Mouse (Mus musculus) hindbrain, embryonic 15.5 days (tissue): ENCODE results near the gene Dgkz. TPM values are rescaled to one million over a fixed set of nuclear protein-coding genes. Genes with fewer than 3 reads are reported as not detected.

Experiments
- ATAC-seq: fragments of 200-750 bp; cut with Nextera tagmentation; 2 replicates; pipeline ENCODE4 v1.8.0; 2017; ENCODE audit warnings: low read depth, moderate number of reproducible peaks, moderate TSS enrichment; ENCODE audit not compliant: low FRiP score
- H3K27ac ChIP-seq: fragments of 300-500 bp; sonication (generic); replicated peaks from 2 replicates; pipeline ENCODE4 v1.5.1; 2015; ENCODE audit warnings: mild to moderate bottlenecking, inconsistent platforms
- H3K27me3 ChIP-seq: fragments of 300-500 bp; sonication (generic); 2 replicates; pipeline ENCODE4 v1.6.1; 2015; ENCODE audit warnings: control low read depth, inconsistent platforms
- H3K36me3 ChIP-seq: fragments of 300-500 bp; sonication (generic); 2 replicates; pipeline ENCODE4 v1.6.1; 2015; ENCODE audit warnings: control low read depth, inconsistent platforms
- H3K4me1 ChIP-seq: fragments of 300-500 bp; sonication (generic); replicated peaks from 2 replicates; pipeline ENCODE4 v1.6.1; 2015; ENCODE audit warnings: control low read depth, inconsistent platforms
- H3K4me2 ChIP-seq: fragments of 300-500 bp; sonication (generic); 2 replicates; pipeline ENCODE4 v1.6.1; 2015; ENCODE audit warnings: moderate library complexity, mild to moderate bottlenecking, inconsistent platforms
- H3K4me3 ChIP-seq: fragments of 300-500 bp; sonication (generic); 2 replicates; pipeline ENCODE4 v1.5.1; 2015; ENCODE audit warnings: mild to moderate bottlenecking, inconsistent platforms
- H3K9ac ChIP-seq: fragments of 300-500 bp; sonication (generic); 2 replicates; pipeline ENCODE4 v1.6.1; 2015; ENCODE audit warnings: inconsistent platforms
- H3K9me3 ChIP-seq: fragments of 300-500 bp; sonication (generic); 2 replicates; pipeline ENCODE4 v1.6.1; 2016; ENCODE audit warnings: control low read depth, inconsistent platforms
- WGBS: fragments of 180-500 bp; shearing (Covaris S2); methylation state at CpG from one replicate; pipeline ENCODE4 v1.1.7; 2015; 5-methylcytosine and 5-hydroxymethylcytosine counted together
- microRNA-seq: library from miRNA; unstranded; fragments of <30 nt; microRNA quantifications from one replicate; pipeline ENCODE4, GENCODE M21; 2016
- polyA plus RNA-seq: library from polyadenylated mRNA; unstranded; fragments of >200 nt; fragmentation: Nextera tagmentation; extraction: Ambion mirVana; gene quantifications from 2 replicates; pipeline ENCODE4 v1.2.1, GENCODE M21; 2015

The Dgkz gene
- polyA plus RNA-seq, 1 experiment from 2014 or later = 40.9 TPM

DNA sequence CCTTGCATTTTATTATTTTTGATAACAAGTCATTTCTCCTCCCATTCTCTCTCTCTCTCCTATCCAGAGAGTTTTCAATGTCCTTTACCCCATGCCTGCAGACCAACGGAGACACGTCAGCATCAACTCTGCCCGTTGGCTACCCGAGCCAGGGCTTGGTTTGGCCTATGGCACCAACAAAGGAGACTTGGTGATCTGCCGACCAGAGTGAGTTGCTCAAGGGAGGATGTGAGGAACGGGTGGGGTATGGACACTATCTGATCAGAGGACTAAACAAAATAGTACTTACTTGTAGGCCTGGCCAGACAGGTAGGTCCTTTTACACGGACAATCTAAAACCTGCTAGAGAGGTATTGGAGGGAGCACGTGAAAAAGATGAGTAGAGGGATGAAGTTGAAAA, 75.2 kb downstream of the Dgkz start:
- H3K9me3 ChIP-seq = no peaks in the 10 kb centered on the region
- ATAC-seq = no peak
- no peak overlapping the region for H3K4me2 ChIP-seq
- H3K4me3 ChIP-seq = no peak overlapping the region
- H3K4me1 ChIP-seq = peaks cover 10% of the 10 kb centered on the region; the same call in 1 of the 2 replicates
- H3K36me3 ChIP-seq = peaks cover 15% of the 10 kb centered on the region
- WGBS = 95% methylated on average over 8 of the region's 8 CpGs
- no peak overlapping the region for H3K27ac ChIP-seq
- H3K27me3 ChIP-seq = no peaks in the 10 kb centered on the region
- no peak overlapping the region for H3K9ac ChIP-seq

DNA sequence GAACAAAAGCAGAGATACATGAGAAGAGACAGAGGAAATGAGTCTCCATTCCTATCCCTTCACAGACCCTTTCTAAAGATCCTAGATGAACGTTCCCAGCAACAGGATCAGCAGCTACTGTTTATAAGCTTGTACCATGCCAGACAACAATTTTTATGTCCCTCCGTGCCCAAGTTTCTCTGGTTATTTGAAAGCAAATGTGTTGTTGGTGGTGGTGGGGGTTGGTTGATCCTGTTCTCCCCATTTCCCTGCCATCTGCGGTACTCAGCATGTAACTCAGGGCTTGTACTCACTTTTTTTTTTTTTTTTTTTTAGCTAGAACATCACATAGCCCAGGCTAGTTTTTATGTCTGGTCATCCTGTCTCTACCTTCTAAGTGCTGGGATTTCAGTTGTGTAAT, 76.5 kb downstream of the Dgkz start:
- Histone ChIP-seq H3K4me3 (no peak overlapping the region), H3K4me1 (no peaks in the 10 kb centered on the region), H3K4me2 (no peak overlapping the region), H3K36me3 (peaks cover 15% of the 10 kb centered on the region), H3K27me3 (no peaks in the 10 kb centered on the region), H3K9me3 (no peaks in the 10 kb centered on the region), H3K27ac (no peak overlapping the region), H3K9ac (no peak overlapping the region)
- ATAC-seq = no peak
- 93% methylated on average over 3 of the region's 3 CpGs for WGBS

DNA sequence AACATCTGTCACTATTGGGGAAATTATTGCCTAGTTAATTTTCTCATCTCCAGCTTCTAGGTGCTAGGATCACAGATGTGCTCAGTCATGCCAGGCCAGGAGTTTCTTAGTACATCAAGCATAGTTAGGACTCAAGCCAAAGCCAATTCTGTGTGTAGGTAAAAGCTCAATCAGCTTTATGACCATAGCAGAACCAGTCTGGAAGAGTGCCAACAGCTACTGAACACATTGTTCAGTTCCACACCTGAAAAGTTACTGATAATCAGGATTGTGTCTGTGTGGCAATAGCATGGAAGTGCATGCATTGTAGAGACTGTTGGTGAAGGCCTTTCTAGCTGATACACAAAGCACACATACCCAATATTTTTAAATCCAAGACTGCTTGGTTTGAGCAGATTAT, 77.7 kb downstream of the Dgkz start:
- Histone ChIP-seq H3K27me3 (no peaks in the 10 kb centered on the region), H3K4me2 (no peak overlapping the region), H3K4me1 (no peaks in the 10 kb centered on the region), H3K36me3 (peaks cover 15% of the 10 kb centered on the region), H3K9ac (no peak overlapping the region), H3K4me3 (no peak overlapping the region), H3K27ac (no peak overlapping the region), H3K9me3 (no peaks in the 10 kb centered on the region)
- no peak for ATAC-seq

DNA sequence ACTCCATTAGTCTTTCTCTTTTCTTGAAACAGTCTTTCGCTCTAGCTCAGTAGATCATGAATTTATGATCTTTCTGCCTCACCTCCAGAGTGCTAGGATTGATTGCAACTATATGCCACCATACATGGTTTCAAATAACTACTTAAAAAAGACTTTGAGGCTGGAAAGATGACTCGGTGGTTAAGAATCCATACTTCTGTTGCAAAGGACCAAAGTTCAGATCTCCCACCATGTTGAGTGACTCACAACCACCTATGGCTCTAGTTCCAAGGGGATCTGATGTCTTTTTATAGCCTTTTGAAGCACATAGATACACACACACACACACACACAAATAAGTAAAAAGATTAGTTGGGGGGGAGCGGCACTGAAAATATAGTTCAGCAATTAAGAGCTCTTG, 80.3 kb downstream of the Dgkz start:
- H3K9me3 ChIP-seq = no peaks in the 10 kb centered on the region
- no peak overlapping the region for H3K27ac ChIP-seq
- peaks cover 5% of the 10 kb centered on the region for H3K36me3 ChIP-seq
- no peak for ATAC-seq
- no peak overlapping the region for H3K4me2 ChIP-seq
- no peaks in the 10 kb centered on the region for H3K27me3 ChIP-seq
- H3K4me3 ChIP-seq = no peak overlapping the region
- H3K4me1 ChIP-seq = no peaks in the 10 kb centered on the region
- no peak overlapping the region for H3K9ac ChIP-seq
- 92% methylated on average over 3 of the region's 3 CpGs for WGBS

DNA sequence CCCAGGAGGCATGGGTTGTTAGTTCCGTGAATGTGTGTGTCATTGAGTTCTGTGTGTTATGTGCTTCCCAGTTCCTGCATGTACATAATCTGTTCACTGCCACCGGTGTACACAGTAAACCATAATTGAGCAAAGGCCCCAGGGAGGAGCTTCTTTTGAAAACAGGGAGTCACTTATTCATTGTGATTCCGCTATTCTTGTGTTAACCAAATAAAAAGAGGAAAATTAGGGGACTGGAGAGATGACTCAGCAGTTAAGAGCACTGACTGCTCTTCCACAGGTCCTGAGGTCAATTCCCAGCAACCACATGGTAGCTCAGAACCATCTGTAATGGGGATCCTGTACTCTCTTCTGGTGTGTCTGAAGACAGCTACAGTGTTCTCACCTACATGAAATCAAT, 80.9 kb downstream of the Dgkz start:
- H3K27ac ChIP-seq = no peak overlapping the region
- ATAC-seq = no peak
- H3K4me3 ChIP-seq = no peak overlapping the region
- H3K27me3 ChIP-seq = no peaks in the 10 kb centered on the region
- 70% methylated on average over 3 of the region's 3 CpGs for WGBS
- no peak overlapping the region for H3K4me2 ChIP-seq
- H3K36me3 ChIP-seq = 0 out of 2 replicates have a peak, but pooled peaks cover 3% of the 10 kb centered on the region
- no peak overlapping the region for H3K9ac ChIP-seq
- H3K4me1 ChIP-seq = no peaks in the 10 kb centered on the region
- H3K9me3 ChIP-seq = no peaks in the 10 kb centered on the region

DNA sequence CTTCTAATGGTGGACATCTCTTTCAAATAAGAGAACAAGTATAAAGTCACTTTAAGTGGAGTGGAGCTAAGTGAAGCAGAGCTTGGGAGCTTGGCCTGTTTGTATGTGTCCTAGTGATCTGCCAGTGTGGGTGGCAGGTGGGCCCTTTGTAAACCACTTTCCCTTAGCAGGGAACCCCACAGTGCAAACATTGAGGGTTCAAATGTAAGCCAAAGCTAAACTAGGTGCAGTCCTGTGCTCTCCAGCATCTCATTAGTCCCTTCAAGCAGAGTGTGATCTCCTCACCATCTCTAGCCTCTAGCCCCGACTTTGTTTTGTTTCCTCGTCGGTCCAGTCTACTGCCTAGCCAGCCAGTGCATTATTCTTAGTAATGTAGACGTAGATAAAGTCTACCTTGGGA, 91.0 kb downstream of the Dgkz start:
- no peak overlapping the region for H3K9ac ChIP-seq
- peaks cover 7% of the 10 kb centered on the region for H3K36me3 ChIP-seq
- 0 out of 2 replicates have a peak, but pooled peaks cover 3% of the 10 kb centered on the region for H3K4me1 ChIP-seq
- no peak overlapping the region for H3K4me2 ChIP-seq
- H3K27ac ChIP-seq = no peak overlapping the region
- no peak overlapping the region for H3K4me3 ChIP-seq
- no peak for ATAC-seq
- H3K27me3 ChIP-seq = no peaks in the 10 kb centered on the region
- no peaks in the 10 kb centered on the region for H3K9me3 ChIP-seq
- 78% methylated on average over 4 of the region's 4 CpGs for WGBS

DNA sequence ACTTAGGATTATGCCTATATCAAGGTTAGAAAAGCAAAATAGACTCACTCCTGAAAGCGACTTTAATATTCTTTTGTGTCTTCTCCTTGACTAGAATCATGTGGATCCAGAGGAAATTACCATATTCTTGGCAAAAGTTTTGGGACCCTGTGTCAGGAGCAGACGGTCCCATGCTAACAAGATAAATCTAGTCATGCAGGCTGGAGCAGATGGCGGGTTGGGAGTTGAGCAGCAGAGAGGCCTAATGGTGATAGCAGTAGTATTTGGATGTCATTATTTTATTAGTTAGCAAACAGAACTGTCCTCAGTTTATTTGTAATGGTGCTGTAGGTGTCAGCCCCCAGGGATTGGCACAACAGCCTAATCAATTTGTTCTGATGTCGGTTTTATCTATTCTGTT, 91.7 kb downstream of the Dgkz start:
- Histone ChIP-seq H3K27me3 (no peaks in the 10 kb centered on the region), H3K4me2 (no peak overlapping the region), H3K27ac (no peak overlapping the region), H3K36me3 (peaks cover 7% of the 10 kb centered on the region), H3K9ac (no peak overlapping the region), H3K4me1 (0 out of 2 replicates have a peak, but pooled peaks cover 3% of the 10 kb centered on the region), H3K9me3 (no peaks in the 10 kb centered on the region), H3K4me3 (no peak overlapping the region)
- ATAC-seq = no peak
- WGBS = 76% methylated on average over 4 of the region's 4 CpGs

Small RNAs within 50 kb of the gene (microRNA-seq; reads per million reads assigned to microRNA genes)
- not detected for gene Mir6999

Other genes with a start within 250 kb of the Dgkz start
- gene Ambra1, start 245.7 kb downstream of the Dgkz start, polyA plus RNA-seq = 22.8 and 27.7 TPM in 2 replicates
- 0.87 and 1.2 TPM in 2 replicates for gene Chrm4, start 48.6 kb downstream of the Dgkz start, polyA plus RNA-seq
- 187 and 224 TPM in 2 replicates for gene Mdk, start 43.6 kb downstream of the Dgkz start, polyA plus RNA-seq
- 0.30 and 0.32 TPM in 2 replicates for gene Gm9821, start 30.2 kb downstream of the Dgkz start, polyA plus RNA-seq
- gene Creb3l1, start 48.6 kb upstream of the Dgkz start, polyA plus RNA-seq = 2.2 and 2.9 TPM in 2 replicates
- gene Phf21a, start 117.3 kb upstream of the Dgkz start, polyA plus RNA-seq = 34.1 and 37.2 TPM in 2 replicates